Mouse (Mus musculus) urinary bladder, postnatal 36 days (tissue): ENCODE data around the gene Nrcam.

Source experiments
- DNase-seq, 2 experiments: peaks; one replicate each; pipeline ENCODE4 v3.0.0; 2022; ENCODE audit warnings: low spot score in 2 of 2, mixed read lengths in 1 of 2

Nrcam gene

GRCm38 (mm10) chr12:44515066-44515465 lies 186.4 kb downstream of the Nrcam start:
- DNase-seq: no peak

DNA sequence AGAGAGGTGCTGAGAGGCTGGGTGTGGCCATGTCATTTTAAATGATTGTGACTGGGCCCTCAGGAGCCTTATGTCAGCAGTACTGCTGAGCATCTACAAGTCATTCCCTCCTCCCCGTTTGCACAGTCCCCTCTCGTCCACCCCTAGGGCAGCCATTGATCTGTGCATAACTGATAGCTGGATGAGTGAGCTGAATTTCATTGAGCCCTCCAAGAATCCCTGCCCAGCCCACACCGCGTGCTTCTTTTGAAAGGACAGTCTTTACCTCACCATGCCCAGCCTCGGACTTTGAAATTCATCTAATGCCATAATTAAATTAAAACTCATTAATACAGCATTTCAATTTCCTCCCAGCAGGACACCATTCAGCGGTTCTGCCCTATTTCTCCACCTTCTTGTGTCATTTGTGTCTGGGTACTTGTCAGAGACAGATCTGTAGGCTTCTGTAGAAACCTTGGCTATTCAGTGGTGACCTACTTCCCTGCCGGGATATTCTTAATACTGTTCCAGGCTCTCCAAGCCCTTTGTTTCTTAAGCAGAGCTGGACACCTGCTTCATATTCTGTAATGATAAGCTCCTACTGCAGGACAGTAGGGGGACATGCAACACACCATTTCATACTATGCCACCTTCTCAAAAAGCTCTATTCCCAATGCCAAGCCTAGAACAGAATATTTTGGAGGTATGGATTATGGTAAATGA lies 190.9 kb downstream of the Nrcam start:
- no peak for DNase-seq

GRCm38 (mm10) chr12:44521496-44521895 lies 192.8 kb downstream of the Nrcam start:
- no peak for DNase-seq

DNA sequence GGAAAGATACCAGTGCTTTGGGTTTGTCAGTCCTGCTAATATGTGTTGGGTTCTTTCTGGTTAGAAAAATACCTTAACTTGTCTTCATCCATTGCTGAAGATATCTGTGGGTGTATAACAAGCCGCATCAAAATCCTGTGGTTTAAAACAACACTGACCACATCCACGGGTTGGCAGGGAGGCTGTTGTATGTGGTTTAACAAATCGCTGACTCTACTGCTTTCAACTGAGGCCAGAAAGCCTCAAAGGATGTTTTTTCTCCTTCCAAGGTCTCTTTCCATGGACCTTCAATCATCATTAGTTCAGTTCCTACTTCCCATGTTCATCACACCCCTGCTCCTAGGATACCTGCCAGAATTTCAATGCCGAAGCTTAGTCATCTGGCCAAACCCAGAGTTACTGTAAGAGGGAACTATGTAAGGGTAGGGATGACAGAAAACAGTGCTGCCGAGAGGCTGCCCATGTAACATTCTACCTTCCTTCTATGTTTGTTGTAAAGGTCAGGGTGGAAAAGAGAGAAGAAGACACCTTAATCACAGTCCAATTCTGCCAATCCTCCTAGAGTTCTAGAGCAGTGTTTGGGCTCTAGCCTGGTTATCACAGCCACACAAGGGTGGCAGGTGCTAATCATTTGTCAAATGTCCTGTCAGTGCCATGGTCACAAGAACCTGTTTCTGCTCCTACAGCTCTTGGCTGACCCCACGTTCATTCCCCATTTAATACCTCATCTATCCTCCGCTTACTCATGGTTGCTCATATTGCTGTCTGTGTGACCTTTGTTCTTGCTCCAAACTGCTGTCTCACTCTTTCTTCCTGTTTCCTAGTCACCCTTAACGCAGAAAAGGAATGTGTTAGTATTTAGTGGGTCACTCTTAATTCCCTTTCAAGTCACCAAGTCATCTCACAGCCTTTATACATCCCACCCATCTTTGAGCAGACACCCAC lies 196.2 kb downstream of the Nrcam start:
- DNase-seq: no peak

- no peak for DNase-seq
Measured at GRCm38 (mm10) chr12:44528391-44529016, 199.8 kb downstream of the Nrcam start.

DNA sequence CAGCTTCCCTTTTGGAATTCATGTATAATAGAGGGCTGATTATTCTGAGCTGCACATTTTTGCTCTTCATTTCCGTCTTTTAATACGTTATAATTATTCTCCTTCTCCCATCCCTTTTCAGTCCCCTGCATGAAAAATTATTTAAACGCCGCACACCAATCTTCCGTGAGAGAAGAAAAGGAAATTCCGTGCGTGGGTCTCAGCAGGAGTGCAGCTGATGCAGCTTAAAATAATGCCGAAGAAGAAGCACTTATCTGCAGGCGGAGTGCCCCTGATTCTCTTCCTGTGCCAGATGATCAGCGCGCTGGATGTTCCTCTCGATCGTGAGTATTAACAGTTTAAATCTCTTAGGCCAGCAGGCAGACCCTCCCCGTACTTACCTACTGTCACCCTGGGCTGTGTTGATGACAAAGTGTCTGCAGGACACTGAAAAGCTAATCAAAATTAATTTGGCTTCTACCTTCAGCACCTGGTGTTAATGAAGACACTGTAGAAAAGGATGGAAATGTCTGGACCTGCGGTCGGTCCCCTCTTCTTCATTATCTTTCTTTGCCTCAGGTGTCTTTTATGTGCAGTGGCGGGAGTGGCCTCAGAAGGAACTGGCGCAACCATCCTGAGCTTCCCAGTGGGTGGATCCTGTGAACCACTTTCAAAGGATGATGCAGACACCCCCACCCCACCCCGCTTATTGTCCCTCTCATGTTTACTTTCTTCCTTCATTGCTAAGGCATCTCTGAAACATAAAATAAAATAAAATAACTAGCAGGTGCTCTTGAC lies 203.8 kb downstream of the Nrcam start:
- DNase-seq: no peak

DNA sequence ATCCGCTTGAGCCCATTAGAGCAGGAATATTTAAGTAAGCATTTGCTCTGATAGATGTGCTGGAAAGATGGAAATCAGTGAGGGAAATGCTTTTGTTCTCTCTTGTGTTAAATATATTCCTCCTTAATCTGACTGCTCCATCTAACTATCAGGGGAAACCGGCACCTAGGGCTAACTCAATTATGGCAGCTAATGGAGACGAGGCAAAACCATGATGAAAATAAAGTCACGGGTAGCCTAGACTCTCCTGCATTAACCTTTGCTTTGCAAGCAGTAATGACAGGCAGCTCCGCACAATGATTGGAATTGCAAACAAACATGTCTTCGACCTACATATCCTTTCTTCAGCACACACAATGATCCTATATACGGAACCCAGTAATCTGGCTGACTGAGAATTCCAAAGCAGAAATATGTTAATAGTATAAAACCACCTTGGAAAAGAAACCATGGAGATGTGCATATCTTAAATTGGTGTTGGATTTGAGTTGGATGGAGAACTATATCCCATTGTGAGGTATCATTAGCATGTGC lies 205.5 kb downstream of the Nrcam start:
- DNase-seq: no peak

- DNase-seq: no peak
Measured at GRCm38 (mm10) chr12:44535623-44536022, 206.9 kb downstream of the Nrcam start.

DNA sequence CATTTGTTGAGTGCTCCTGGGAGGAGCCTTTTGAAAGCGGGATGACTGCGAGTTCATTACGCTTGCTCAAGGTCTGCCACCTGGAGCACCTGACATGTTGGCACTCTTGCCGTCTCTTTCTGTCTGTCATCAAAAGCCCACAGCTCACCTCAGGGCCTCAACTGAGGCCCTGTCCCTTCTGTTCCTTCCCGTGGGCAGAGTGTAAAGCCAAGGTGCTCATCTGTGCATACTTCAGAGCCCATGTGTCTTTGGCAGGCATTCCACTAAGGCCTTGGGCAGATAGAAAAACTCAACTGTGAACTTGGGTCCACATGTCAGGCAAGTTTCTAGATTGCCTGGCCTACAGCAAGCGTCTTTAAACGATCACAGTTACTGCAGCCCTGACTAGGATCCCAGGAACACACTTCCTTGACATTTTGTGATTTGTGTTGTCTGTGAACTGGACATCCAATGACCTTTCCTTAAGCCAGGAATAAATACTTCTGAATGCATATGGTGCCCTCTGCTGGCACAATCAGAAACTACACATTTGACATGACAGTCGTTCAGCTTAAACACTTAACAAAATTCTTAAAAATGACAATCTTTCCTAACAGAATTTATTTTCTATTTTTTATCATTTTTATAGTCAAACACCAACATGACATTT lies 219.2 kb downstream of the Nrcam start:
- peak; percentile 37 to 58 for DNase-seq

- no peak for DNase-seq
Measured at GRCm38 (mm10) chr12:44548465-44548864, 219.8 kb downstream of the Nrcam start.

DNA sequence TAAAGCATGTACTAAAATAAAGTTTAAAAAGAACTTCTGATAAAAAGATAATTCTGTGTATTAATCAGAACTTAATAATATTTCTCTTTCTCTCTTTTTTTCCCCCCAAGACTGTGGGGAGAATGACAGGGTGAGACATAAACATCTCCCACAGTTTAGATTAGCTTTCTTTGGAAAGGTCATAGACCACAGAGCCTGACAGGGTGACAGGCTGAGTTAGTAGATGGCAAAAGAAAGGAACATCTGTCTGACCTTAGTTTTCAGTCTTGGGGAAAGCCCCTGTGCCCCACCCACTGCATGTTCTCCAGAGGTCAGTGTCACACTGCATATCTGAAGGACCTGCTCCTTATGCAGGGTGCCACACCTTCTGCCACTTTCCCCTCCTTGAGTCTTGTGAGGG lies 222.9 kb downstream of the Nrcam start:
- no peak for DNase-seq

GRCm38 (mm10) chr12:44554051-44554450 lies 225.4 kb downstream of the Nrcam start:
- DNase-seq: no peak

DNA sequence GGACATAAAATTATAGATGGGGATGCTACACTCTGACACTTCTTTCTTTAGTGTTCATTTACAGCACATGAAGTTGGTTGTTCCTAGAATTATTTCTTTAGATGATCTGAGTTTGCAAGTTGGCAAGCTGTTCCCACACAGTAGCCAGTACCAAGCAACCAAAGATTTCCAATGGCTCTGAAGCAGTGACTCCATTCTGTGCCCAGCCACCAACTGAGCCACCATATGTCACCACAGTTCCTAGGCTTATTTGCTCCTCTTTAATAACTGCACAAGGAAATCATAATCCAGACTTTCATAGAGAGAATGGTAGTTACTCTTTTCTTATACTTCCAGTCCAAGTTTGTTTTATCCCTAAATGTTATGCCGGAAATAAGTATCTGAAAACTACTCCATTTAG lies 226.1 kb downstream of the Nrcam start:
- DNase-seq: no peak

DNA sequence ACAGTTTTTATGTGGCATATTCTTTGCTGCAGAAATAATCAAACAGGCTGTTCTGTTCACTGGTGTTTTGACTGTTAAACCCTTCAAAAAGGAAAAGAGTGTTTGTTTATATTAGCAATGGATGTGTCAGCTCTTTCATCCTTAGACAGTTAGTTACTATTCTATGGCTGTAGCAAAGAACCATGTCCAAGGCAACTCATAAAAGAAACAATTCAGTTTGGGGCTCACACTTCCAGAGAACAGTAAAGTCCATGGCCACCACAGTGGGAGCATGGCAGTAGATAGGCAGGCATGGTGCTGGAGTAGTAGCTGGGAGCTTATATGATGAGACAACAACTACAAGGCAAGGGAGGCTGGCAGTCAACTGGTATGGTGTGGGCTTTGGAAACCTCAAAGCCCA lies 231.3 kb downstream of the Nrcam start:
- no peak for DNase-seq

- DNase-seq: no peak
Measured at GRCm38 (mm10) chr12:44570070-44570469, 241.4 kb downstream of the Nrcam start.

DNA sequence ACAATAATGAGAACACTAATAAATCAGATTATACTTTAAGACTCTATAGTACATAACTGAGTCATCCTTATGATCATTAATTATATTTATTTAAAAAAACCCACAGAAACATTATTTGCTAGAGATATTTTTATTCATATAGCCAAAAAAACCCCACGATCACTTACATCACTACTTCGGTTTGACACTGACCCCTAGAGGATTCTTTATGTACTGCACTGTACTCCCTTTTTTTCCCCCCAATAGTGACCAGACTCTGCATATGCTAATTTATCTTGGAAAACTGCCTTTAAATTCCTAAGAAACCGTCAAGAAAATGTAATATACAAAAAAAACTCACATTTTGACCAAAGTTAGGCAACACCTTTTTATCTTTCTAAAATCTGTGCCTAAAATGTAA lies 244.0 kb downstream of the Nrcam start:
- DNase-seq: no peak

- DNase-seq: no peak
Measured at GRCm38 (mm10) chr12:44574167-44574566, 245.5 kb downstream of the Nrcam start.

DNA sequence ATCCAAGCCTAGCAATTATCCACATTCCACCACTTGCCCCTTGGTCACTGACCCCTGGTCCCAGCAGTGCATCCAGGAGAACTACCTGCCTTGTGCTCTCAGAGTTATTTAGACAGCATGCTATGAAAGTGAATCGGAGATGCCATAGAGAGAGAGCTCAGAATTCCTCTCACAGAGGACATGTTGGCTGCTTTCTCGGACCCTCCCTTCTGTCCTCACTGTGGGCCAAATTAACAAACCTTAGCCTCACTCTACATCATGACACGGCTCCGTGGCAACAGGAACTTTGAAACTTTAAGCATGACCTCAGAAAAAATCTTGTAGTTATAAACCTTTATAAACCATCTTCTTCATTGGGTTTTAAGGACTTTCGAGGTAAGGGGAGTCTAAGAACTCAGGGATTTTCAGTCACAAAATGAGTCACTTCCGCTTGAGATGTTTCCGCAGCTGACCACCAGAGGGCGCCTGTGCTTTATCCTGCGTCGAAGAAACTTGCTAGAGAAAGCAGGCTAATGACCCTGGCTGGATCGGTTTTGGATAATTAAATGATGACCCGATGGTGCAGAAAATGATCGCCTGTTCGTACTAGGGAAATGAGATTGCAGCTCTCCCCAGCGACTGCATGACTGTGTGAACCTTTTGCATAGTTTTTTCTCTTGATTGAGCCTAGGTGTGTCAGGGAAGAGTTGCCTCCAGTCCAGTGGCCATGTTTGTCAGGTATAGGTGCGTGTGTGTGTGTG lies 272.9 kb downstream of the Nrcam start:
- DNase-seq: peak; percentile 31 to 38

DNA sequence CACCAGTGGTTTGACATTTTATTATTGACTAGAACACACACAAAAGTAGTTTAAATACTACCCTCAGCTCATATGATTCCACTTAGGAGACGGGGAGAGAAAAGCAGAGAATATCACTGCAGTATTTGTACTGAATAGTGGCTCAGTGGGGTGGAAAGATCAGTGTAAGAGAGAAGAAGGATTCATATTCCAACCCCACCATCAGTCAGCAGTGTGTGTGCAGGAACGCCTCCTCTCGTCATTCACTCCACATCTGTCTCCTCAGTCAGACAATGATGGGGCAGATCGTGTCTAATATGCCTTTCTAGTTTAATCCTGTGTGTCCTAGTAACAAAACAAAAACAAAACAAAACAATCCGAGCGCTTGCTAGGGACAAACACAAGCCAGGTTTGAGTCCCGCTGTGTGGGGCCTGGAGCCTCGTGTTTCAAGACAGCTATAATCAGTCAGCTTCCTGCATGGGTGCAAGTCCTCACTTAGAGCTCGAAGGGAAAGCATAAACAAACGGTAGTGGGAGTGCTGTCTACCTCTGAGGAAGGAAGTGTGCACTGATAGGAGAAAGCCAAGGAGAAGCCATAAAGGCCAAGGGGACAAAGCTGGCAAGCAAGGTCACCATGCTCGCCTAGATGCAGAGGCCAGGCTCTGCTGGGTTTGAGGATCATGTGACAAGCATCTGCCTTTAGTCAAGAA lies 273.7 kb downstream of the Nrcam start:
- DNase-seq: no peak

DNA sequence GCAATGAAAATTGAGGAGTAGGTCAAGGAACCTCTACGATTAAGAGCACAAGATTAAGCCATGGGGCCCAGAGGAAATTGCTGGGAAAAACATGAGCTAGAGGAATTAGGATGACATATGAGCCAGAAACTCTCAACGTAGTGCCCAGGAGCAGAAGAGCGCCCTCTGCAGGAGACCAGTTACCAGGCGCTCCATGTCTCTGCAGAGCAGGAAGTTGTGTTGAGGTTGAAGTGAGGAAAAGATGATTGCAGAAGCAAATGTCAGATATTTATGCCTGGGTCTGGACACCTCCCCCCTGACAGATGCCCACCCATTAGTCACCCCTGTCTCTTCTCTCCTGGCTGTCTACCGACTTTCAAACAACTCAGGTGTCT lies 274.3 kb downstream of the Nrcam start:
- no peak for DNase-seq
